Mouse (Mus musculus) olfactory bulb, adult 2 months (tissue): Measurements from ENCODE around the gene Wdr26. TPM values are rescaled to one million over a fixed set of nuclear protein-coding genes. Genes with fewer than 3 reads are reported as not detected.

Source experiments
- H3K27ac ChIP-seq: fragments of 200-500 bp; 2 replicates; pipeline ENCODE4 v1.5.1; 2012; ENCODE audit warnings: low read depth, low read length; ENCODE audit not compliant: insufficient read depth
- H3K4me1 ChIP-seq: fragments of 200-500 bp; 2 replicates; pipeline ENCODE4 v1.6.1; 2012; ENCODE audit warnings: low read length; ENCODE audit not compliant: control insufficient read depth, insufficient read depth
- H3K4me3 ChIP-seq: fragments of 200-500 bp; 2 replicates; pipeline ENCODE4 v1.5.1; 2012; ENCODE audit warnings: mild to moderate bottlenecking, low read depth, low read length, moderate library complexity; ENCODE audit not compliant: insufficient read depth
- CTCF ChIP-seq: fragments of 200-500 bp; IDR thresholded peaks from 2 replicates; pipeline ENCODE4 v1.5.1; 2012; ENCODE audit warnings: low read depth, mild to moderate bottlenecking, low read length, moderate library complexity; ENCODE audit not compliant: insufficient read depth
- POLR2A ChIP-seq: fragments of 200-500 bp; IDR thresholded peaks from 2 replicates; pipeline ENCODE4 v1.6.1; 2012; ENCODE audit warnings: mild to moderate bottlenecking, low read depth, low read length, moderate library complexity; ENCODE audit not compliant: insufficient read depth
- WGBS: fragments of 180-500 bp; shearing (Covaris S2); methylation state at CpG from one replicate; pipeline ENCODE4 v1.1.7; 2018; 5-methylcytosine and 5-hydroxymethylcytosine counted together
- polyA plus RNA-seq: library from polyadenylated mRNA; stranded (reverse); fragments of >200 nt; gene quantifications from 2 replicates; pipeline ENCODE4 v1.2.4, GENCODE M21; 2012; ENCODE audit warnings: low replicate concordance; ENCODE audit not compliant: missing spikeins, insufficient read depth, insufficient read length

The Wdr26 gene
- polyA plus RNA-seq, 1 experiment, result 199 TPM

- Histone ChIP-seq H3K27ac (no peak overlapping the region), H3K4me1 (no peaks in the 10 kb centered on the region), H3K4me3 (no peak overlapping the region)
- WGBS, result 92% methylated on average over 11 of the region's 11 CpGs
- TF ChIP-seq CTCF (no peak), POLR2A (no peak)
These were observed 34.0 kb upstream of the Wdr26 start for GRCm38 (mm10) chr1:181245554-181246486.

GRCm38 (mm10) chr1:181245067-181245466 is 33.3 kb upstream of the Wdr26 start:
- WGBS, result 86% methylated on average over 2 of the region's 2 CpGs
- TF ChIP-seq CTCF (no peak), POLR2A (no peak)
- Histone ChIP-seq H3K4me1 (no peaks in the 10 kb centered on the region), H3K4me3 (no peak overlapping the region), H3K27ac (no peak overlapping the region)

GRCm38 (mm10) chr1:181241185-181241584 is 29.4 kb upstream of the Wdr26 start:
- H3K4me1 ChIP-seq, result no peaks in the 10 kb centered on the region
- 98% methylated on average over 3 of the region's 3 CpGs for WGBS
- no peak overlapping the region for H3K4me3 ChIP-seq
- TF ChIP-seq POLR2A, result no peak
- TF ChIP-seq CTCF, result no peak
- H3K27ac ChIP-seq, result no peak overlapping the region

- no peak for TF ChIP-seq POLR2A
- no peak for TF ChIP-seq CTCF
- Histone ChIP-seq H3K4me1 (peaks cover 6% of the 10 kb centered on the region; the same call in 1 of the 2 replicates), H3K4me3 (no peak overlapping the region), H3K27ac (no peak overlapping the region)
- WGBS, result 77% methylated on average over 5 of the region's 5 CpGs
These were observed 25.5 kb upstream of the Wdr26 start for GRCm38 (mm10) chr1:181237332-181237731.

- WGBS, result 34% methylated on average over 8 of the region's 8 CpGs
- no peak overlapping the region for H3K4me3 ChIP-seq
- H3K27ac ChIP-seq, result peak overlapping the region; percentile 24; the same call in 1 of the 2 replicates
- peaks cover 16% of the 10 kb centered on the region for H3K4me1 ChIP-seq
- no peak for TF ChIP-seq POLR2A
- no peak for TF ChIP-seq CTCF
These were observed 22.7 kb upstream of the Wdr26 start for GRCm38 (mm10) chr1:181234326-181235035.

- Histone ChIP-seq H3K4me3 (no peak overlapping the region), H3K27ac (no peak overlapping the region), H3K4me1 (peaks cover 16% of the 10 kb centered on the region)
- 91% methylated on average over 6 of the region's 6 CpGs for WGBS
- TF ChIP-seq POLR2A (no peak), CTCF (no peak)
These were observed 21.9 kb upstream of the Wdr26 start for GRCm38 (mm10) chr1:181233734-181234133.

- 28% methylated on average over 8 of the region's 8 CpGs for WGBS
- Histone ChIP-seq H3K4me3 (no peak overlapping the region), H3K4me1 (peaks cover 16% of the 10 kb centered on the region), H3K27ac (no peak overlapping the region)
- TF ChIP-seq CTCF (peak; percentile 26; the same call in 1 of the 2 replicates), POLR2A (no peak)
These were observed 20.7 kb upstream of the Wdr26 start for GRCm38 (mm10) chr1:181232307-181233027.

GRCm38 (mm10) chr1:181231821-181232220 is 20.0 kb upstream of the Wdr26 start:
- WGBS, result 93% methylated on average over 9 of the region's 9 CpGs
- no peak for TF ChIP-seq POLR2A
- TF ChIP-seq CTCF, result no peak
- Histone ChIP-seq H3K4me1 (peaks cover 16% of the 10 kb centered on the region), H3K4me3 (no peak overlapping the region), H3K27ac (no peak overlapping the region)
